Mouse (Mus musculus): ENCODE data around the gene Tspan15. TPM values are rescaled to one million over a fixed set of nuclear protein-coding genes. Genes with fewer than 3 reads are reported as not detected.

Tspan15 gene
- polyA plus RNA-seq, 1 experiment: 38.8 TPM

DNA sequence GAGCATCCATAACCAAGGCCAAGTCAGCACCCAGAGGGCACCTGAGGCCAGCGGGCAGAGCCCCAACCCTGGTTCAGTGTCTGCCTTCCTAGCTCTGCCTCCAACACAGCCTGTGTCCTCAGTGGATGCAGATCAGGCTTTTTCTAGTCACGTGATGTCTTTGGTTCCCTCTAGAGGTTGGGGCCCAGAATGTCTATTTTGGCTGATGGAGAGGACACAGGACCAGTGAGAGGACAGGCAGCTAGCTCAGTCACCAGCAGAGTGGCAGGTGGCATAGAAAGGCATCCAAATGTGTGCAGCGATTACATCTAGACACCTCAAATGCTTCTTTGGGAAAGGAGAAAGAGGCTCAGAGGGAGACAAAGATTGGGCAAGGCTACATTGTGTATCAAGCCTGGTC lies 49.4 kb downstream of the Tspan15 start:
- H3K4me3 ChIP-seq (ENCODE audit: insufficient read depth, low read depth, low read length): no peak overlapping the region
- H3K36me3 ChIP-seq (ENCODE audit: control insufficient read depth, insufficient read depth, low read length): no peaks in the 10 kb centered on the region
- no peak for DNase-seq
- no peaks in the 10 kb centered on the region for H3K27me3 ChIP-seq (replicated peaks; ENCODE audit: control insufficient read depth, insufficient read depth, low read length)
- no peak overlapping the region for H3K27ac ChIP-seq (ENCODE audit: insufficient read depth, low read depth, low read length)
- 56% methylated on average over 3 of the region's 3 CpGs for WGBS
- no peak for TF ChIP-seq POLR2A (IDR thresholded peaks at IDR 0.05; ENCODE audit: low read depth, low read length)
- TF ChIP-seq CTCF (conservative IDR thresholded peaks at IDR 0.05; ENCODE audit: insufficient read depth, insufficient read length, low read depth, low read length): no peak
- H3K4me1 ChIP-seq (ENCODE audit: control insufficient read depth, insufficient read depth, low read length): no peaks in the 10 kb centered on the region

DNA sequence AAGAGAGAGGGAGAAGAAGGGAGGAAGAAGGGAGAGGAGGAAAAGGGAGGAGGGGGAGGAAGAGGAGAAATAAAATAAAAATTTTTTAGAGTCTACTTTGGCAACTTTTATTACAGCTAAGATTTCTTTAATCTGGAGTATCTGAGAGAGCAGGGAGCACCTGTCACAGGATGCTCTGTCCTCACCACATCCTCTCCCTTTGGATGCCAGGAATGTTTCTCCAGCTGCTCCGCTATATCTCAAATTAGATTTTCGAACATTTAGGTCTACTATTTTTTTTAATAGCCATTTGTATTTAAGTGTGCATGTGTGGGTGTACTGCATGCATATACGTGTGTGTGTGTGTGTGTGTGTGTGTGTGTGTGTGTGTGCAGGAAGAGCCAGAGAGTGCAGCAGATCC lies 51.1 kb downstream of the Tspan15 start:
- Histone ChIP-seq H3K36me3 (ENCODE audit: control insufficient read depth, insufficient read depth, low read length) (no peaks in the 10 kb centered on the region), H3K4me1 (ENCODE audit: control insufficient read depth, insufficient read depth, low read length) (no peaks in the 10 kb centered on the region), H3K4me3 (ENCODE audit: insufficient read depth, low read depth, low read length) (no peak overlapping the region), H3K27me3 (replicated peaks; ENCODE audit: control insufficient read depth, insufficient read depth, low read length) (no peaks in the 10 kb centered on the region), H3K27ac (ENCODE audit: insufficient read depth, low read depth, low read length) (no peak overlapping the region)
- 80% methylated on average over 3 of the region's 3 CpGs for WGBS
- DNase-seq: no peak
- TF ChIP-seq POLR2A (IDR thresholded peaks at IDR 0.05; ENCODE audit: low read depth, low read length) (no peak), CTCF (conservative IDR thresholded peaks at IDR 0.05; ENCODE audit: insufficient read depth, insufficient read length, low read depth, low read length) (no peak)

DNA sequence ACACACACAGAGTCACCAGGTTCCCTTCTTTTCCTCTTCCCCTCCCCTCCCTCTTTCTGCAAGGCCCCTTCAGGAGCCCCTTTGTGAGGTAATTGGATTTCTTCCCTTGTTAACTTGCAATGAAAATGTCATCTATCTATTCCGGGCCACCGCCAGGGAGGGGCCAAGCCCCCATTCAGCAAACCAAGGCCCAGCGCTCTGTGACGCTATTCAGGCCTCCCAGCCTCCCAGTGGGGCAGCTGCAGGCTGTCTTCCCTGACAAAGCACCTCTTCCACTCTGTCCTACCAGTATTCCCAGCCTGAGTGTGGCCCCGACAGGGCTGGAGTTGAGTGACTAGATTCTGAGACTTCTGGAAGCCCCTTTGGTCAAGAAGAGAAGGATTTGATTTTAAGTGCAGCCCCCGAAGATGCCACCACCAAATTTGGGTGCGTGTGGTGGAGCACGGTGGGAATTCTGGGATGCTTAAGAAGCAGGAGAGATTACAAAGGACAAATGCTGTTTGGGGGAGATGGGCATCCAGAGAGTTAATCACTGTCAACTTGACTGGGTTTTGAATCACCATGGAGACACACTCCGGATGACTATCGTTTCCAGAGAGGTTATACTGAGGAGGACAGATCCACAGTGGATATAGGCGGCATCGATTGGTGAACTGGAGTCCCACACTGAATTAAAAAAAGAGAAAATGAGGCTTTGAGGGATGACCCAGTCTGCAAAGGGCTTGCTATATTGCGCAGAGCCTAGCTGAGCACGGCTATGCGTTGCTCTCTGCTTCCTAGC lies 56.3 kb downstream of the Tspan15 start:
- no peaks in the 10 kb centered on the region for H3K36me3 ChIP-seq (ENCODE audit: control insufficient read depth, insufficient read depth, low read length)
- no peak overlapping the region for H3K27ac ChIP-seq (ENCODE audit: insufficient read depth, low read depth, low read length)
- no peak overlapping the region for H3K4me3 ChIP-seq (ENCODE audit: insufficient read depth, low read depth, low read length)
- no peak for TF ChIP-seq CTCF (conservative IDR thresholded peaks at IDR 0.05; ENCODE audit: insufficient read depth, insufficient read length, low read depth, low read length)
- no peak for DNase-seq
- no peaks in the 10 kb centered on the region for H3K27me3 ChIP-seq (replicated peaks; ENCODE audit: control insufficient read depth, insufficient read depth, low read length)
- H3K4me1 ChIP-seq (ENCODE audit: control insufficient read depth, insufficient read depth, low read length): no peaks in the 10 kb centered on the region
- WGBS: 61% methylated on average over 15 of the region's 15 CpGs

DNA sequence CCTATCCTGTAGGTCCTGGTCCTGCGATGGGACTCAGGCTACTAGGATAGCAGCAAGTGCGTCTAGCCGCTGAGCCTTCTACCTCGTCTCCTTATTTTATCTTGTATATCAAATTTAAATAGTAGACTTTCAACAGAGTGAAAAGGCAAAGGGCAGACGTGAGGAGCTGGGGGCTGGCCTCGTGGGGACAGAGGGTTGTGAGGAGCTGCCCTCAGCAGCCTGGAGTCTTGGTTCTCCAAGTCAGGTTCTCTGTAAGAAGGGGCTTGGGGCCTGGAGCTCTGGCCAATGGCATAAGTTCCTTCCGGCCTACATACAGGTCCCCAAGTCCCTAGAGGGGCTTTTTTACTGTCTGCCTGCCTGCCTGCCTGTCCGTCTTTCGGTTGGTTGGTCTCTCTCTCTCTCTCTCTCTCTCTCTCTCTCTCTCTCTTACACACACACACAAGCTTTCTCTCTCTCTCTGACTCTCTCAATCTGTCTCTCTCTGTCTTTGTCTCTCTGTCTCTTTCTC lies 57.1 kb downstream of the Tspan15 start:
- WGBS: 49% methylated on average over 9 of the region's 9 CpGs
- Histone ChIP-seq H3K27ac (ENCODE audit: insufficient read depth, low read depth, low read length) (no peak overlapping the region), H3K4me3 (ENCODE audit: insufficient read depth, low read depth, low read length) (no peak overlapping the region), H3K4me1 (ENCODE audit: control insufficient read depth, insufficient read depth, low read length) (no peaks in the 10 kb centered on the region), H3K36me3 (ENCODE audit: control insufficient read depth, insufficient read depth, low read length) (no peaks in the 10 kb centered on the region), H3K27me3 (replicated peaks; ENCODE audit: control insufficient read depth, insufficient read depth, low read length) (no peaks in the 10 kb centered on the region)
- no peak for DNase-seq
- no peak for TF ChIP-seq CTCF (conservative IDR thresholded peaks at IDR 0.05; ENCODE audit: insufficient read depth, insufficient read length, low read depth, low read length)

DNA sequence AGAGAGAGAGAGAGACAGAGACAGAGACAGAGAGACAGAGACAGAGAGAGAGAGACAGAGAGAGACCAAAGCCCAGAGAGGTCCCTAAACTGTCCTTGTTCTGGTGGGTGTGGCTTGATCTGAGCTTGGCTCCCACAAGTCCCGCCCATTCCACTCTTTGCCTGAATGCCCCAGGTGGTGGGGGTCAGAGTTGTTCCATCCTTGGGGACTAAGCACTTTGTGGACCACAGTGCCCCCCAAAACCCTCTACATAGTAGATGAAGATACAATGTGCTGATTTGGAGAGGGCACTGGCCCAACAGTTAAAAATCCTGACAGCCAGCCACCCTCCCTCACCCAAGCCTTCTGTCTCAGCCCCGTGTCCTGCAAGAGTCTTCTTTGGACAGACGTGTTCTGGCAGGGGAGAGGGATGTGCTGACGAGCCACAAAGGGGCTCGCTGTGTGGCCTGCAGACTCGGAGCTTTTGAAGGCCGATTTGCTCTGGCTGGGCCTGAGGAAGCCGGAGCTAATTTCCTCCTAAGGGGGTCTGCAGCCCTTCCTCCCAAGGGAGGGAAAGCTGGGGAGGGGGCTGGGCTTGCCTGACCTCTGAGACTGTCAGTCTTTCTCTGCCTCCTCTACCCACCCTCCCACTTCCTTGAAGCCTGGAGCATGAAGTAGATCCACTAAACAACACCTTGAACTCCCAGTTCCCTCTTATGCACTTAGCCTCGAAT lies 58.1 kb downstream of the Tspan15 start:
- H3K4me1 ChIP-seq (ENCODE audit: control insufficient read depth, insufficient read depth, low read length): no peaks in the 10 kb centered on the region
- H3K27me3 ChIP-seq (replicated peaks; ENCODE audit: control insufficient read depth, insufficient read depth, low read length): no peaks in the 10 kb centered on the region
- DNase-seq: no peak
- TF ChIP-seq POLR2A (IDR thresholded peaks at IDR 0.05; ENCODE audit: low read depth, low read length): no peak
- H3K27ac ChIP-seq (ENCODE audit: insufficient read depth, low read depth, low read length): no peak overlapping the region
- WGBS: 21% methylated on average over 9 of the region's 9 CpGs
- no peak overlapping the region for H3K4me3 ChIP-seq (ENCODE audit: insufficient read depth, low read depth, low read length)
- no peaks in the 10 kb centered on the region for H3K36me3 ChIP-seq (ENCODE audit: control insufficient read depth, insufficient read depth, low read length)

DNA sequence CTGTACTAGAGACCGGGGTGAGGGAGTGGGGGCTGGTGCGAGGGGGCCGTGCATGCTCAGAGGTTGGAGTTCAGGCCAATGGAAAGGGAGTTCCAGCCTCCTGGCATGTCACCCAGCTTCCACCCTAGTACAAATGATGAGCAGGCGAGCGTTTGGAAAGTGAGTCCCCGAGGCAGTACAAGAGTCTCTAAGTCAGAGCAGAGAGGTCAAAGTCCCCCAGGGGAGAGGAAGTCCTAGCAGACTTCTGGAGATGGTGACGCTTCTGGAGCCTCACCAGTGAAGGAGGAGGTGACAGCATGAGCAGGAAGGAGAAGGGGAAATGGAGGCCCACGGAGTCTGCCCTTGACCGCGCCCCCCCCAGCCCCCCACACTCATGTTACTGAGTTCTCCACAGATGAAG lies 68.6 kb downstream of the Tspan15 start:
- 17% methylated on average over 10 of the region's 10 CpGs for WGBS
- TF ChIP-seq POLR2A (IDR thresholded peaks at IDR 0.05; ENCODE audit: low read depth, low read length) (no peak), CTCF (conservative IDR thresholded peaks at IDR 0.05; ENCODE audit: insufficient read depth, insufficient read length, low read depth, low read length) (no peak)
- no peak overlapping the region for H3K4me3 ChIP-seq (ENCODE audit: insufficient read depth, low read depth, low read length)

DNA sequence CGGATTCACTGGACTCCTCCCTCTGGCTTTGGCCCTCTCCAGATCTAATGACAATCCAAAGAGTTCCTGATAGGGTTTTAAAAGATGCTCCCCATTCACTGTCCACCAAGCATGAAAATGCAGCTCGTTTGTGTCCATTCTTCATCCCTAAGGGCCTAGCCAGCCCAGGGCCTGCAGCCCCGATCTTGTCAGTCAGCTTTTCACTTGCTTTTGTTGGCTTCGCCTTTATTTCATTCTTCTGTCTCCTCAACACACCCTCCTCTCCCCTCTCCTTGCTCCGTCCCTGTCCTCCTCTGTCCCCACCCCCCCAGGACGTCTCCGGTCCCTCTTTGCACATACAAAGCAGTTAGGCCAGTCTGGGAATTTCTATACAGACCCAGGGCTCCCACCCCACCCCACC lies 81.1 kb downstream of the Tspan15 start:
- Histone ChIP-seq H3K36me3 (ENCODE audit: control insufficient read depth, insufficient read depth, low read length) (no peaks in the 10 kb centered on the region), H3K27me3 (replicated peaks; ENCODE audit: control insufficient read depth, insufficient read depth, low read length) (no peaks in the 10 kb centered on the region), H3K27ac (ENCODE audit: insufficient read depth, low read depth, low read length) (no peak overlapping the region), H3K4me3 (ENCODE audit: insufficient read depth, low read depth, low read length) (no peak overlapping the region), H3K4me1 (ENCODE audit: control insufficient read depth, insufficient read depth, low read length) (no peaks in the 10 kb centered on the region)
- WGBS: 59% methylated on average over 7 of the region's 7 CpGs
- TF ChIP-seq POLR2A (IDR thresholded peaks at IDR 0.05; ENCODE audit: low read depth, low read length) (no peak), CTCF (conservative IDR thresholded peaks at IDR 0.05; ENCODE audit: insufficient read depth, insufficient read length, low read depth, low read length) (no peak)
- DNase-seq: no peak

More for the DNA sequence above, 68.6 kb downstream of the Tspan15 start:
- DNase-seq: peak; percentile 52
- no peaks in the 10 kb centered on the region for H3K36me3 ChIP-seq (ENCODE audit: control insufficient read depth, insufficient read depth, low read length)
- no peak overlapping the region for H3K27ac ChIP-seq (ENCODE audit: insufficient read depth, low read depth, low read length)
- no peaks in the 10 kb centered on the region for H3K4me1 ChIP-seq (ENCODE audit: control insufficient read depth, insufficient read depth, low read length)
- H3K27me3 ChIP-seq (replicated peaks; ENCODE audit: control insufficient read depth, insufficient read depth, low read length): no peaks in the 10 kb centered on the region

All from kidney, adult 2 months (tissue).